Mouse (Mus musculus): ENCODE results near the gene Xrcc5.

The Xrcc5 gene

GRCm38 (mm10) chr1:72307317-72307798 lies at the start of gene Xrcc5:
TSS of gene Xrcc5 (plus strand) at chr1:72307421.
- DNase-seq (ENCODE audit: low spot score in 2 of 2), result peak; percentile 81 to 88

DNA sequence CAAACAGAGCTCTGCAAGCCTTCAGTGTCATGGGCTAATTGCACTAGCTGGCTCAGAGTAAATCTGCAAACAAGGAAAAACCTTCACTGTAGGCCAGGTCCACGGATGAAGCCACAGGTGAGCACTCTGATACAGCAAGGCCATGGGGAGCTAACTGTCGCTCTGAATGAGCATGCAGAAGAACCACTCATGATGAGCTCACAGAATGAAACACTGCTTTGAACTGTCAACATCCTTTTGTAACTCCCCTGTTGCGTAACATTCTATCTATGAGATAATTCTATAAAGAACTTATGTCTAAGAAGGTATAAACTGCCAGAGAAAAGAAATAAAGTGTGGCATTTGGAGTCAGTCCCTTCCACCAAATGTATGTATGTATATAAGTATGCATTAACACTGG lies 44.1 kb upstream of the Xrcc5 start:
- DNase-seq (ENCODE audit: low spot score in 2 of 2), result no peak

DNA sequence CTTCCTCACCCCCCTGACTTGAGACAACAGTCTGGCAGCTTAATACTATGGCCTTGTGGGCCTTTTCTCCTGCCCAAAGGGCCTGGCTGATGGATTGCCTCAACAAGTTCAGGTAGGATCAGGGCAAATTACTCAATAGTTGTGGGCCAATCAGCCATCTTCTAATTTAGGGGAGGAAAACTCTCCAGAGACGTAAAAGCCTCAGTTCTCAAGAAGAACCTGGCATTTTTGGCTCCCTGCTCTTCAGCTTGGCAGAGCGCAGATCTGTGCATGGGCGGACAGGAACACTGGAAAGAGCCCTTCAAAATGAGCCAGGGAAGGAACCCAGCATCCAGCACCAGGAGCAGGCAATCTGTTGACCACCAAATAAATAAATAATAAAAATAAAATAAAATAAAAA lies 29.1 kb upstream of the Xrcc5 start:
- no peak for DNase-seq (ENCODE audit: low spot score in 2 of 2)

DNA sequence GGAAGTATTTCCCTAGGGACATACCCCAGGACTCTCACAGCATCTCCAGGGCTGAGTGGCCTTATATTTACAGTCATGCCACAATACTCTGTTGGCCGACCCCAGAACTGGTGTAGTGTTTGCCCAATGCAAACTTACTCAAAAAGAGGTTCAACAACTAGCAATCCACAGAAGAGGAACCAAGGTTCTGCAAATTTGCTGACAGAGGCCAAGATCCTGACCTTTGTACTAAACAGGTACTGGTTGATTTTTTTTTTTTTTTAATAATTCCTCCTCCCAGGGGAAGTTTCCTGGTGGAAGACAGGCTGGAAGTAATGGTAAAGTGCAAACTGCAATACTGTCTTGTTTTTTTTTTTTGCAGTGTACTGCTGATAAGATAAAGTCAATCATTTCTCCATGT lies 24.6 kb upstream of the Xrcc5 start:
- DNase-seq (ENCODE audit: low spot score in 2 of 2), result no peak

- DNase-seq (ENCODE audit: low spot score in 2 of 2), result peak; percentile 88 to 91
Measured at GRCm38 (mm10) chr1:72283992-72284485, 23.2 kb upstream of the Xrcc5 start, which contains the start of the genes Pecr and Tmem169. TSS of gene Pecr (minus strand) at chr1:72284314. TSS of gene Tmem169 (plus strand) at chr1:72284369.

- no peak for DNase-seq (ENCODE audit: low spot score in 2 of 2)
Measured at GRCm38 (mm10) chr1:72284539-72284938, 22.7 kb upstream of the Xrcc5 start.

DNA sequence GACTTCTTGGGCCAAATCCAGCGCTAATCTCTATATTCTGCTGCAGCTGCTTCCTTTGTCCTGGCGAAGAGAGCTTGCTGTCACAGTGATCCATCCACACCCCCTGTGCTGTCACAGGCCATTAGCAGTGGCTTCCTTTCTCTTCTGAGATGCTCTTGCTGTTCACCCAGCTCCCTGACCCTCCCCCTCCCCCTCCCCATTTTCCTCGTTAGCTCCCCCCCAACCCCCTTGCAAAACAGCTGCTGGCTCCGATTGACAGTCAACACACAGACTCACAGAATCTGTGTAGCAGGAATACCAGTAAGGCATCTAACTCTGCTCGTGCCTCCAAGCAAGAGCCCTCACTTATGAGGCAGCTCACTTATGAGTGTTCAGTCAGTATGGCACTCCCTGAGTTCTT lies 20.3 kb upstream of the Xrcc5 start:
- no peak for DNase-seq (ENCODE audit: low spot score in 2 of 2)

- DNase-seq (ENCODE audit: low spot score in 2 of 2), result no peak
Measured at GRCm38 (mm10) chr1:72287893-72288292, 19.3 kb upstream of the Xrcc5 start.

DNA sequence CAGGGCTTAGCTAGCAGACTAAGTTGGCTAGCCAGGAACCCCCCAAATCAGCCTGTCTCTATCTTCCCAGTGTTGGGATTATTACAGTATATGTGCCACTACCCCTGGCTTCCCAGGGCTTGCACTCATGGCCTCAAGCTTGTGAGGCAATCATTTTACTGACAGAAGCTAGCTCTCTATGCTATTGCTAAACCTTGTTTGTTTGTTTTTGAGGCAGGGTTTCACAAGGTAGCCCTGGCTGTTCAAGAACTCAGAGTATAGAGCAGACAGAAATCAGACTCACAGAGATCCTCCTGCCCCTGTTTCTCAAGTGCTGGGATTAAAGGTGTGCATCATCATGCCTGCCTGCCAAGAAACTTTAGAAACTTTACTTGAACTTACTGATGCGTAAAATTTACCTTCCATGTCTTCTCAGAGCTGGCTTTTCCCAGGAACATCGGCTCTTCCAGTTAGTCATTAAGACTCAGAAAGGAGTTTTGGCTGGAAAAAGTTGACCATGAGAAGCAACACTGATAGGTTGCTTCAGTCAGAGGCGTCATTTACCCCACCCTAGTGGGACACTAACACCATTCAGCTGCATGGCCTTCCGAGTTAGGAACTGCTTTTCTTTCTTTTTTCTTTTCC lies 18.6 kb upstream of the Xrcc5 start:
- no peak for DNase-seq (ENCODE audit: low spot score in 2 of 2)

DNA sequence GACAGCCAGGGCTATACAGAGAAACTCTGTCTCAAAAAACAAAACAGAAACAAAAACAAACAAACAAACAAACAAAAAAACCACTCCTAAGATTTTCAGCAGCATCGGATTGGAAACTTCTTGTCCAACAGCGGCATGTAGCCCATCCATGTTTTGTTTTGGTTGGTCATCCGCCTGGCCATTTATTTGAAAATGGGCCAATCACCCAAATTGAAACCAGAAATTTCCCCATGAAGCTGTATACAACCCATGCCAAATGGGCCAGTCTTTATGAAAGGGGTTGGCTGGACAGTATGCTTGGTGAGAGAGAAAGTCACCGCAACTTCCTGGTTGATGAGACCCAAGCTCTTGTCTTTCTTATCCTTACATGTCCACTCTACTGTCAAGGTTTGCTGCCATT lies 16.3 kb upstream of the Xrcc5 start:
- DNase-seq (ENCODE audit: low spot score in 2 of 2), result no peak

DNA sequence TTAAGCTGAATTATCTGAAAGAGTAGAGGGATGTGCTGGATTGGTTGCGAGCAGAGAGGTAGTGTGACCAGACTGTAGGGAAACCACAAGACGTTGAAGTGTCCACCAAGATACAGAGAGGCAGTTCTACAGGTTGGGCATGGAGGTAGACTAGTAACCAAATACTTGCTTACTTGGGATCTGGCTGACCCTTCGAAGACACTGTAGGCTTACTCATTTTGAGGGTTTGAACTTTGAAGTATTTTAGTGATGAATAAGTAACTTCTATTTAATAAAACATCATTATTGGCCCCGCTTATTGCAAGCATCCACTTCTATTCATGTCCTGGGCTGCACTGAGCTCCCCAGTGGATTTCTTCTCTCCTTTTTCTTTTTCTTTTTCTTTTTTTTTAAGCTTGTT lies 15.8 kb upstream of the Xrcc5 start:
- no peak for DNase-seq (ENCODE audit: low spot score in 2 of 2)

- no peak for DNase-seq (ENCODE audit: low spot score in 2 of 2)
Measured at GRCm38 (mm10) chr1:72291925-72292324, 15.3 kb upstream of the Xrcc5 start.

DNA sequence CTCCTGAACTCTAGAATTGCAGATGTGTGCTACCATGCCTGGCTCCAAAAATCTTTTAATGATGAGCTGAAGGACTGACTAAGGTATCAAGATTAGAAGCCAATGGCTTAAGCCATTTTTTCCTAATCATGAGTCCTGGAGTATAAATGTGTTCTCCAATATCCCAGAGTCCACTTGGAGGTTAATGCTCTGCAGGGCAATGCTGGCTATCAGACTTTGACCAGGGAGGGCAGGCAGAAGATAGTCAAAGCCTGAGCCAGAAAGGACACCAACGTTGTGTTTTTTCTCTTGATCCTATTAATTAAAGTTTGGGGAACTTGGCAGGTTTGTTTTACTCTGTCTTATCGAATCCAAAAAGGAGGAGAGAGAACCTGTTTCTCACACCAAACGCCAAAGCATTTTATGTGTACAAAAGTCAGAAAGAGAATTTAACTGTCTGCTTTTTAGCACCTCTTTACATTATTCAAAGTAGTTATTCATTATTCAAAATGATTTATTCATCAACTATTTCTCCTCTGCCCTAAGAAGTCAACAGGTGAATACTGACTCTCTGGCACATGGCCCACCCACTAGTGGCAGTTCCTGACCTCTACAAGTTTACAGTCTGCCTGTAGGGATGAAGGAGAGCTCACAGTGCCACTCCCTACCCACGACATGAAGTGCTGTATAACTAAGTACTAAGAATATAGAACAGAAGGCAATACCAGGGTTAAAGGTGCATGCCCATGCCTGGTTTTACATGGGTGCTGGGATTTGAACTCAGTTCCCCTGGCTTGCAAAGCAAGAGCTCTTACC lies 13.2 kb upstream of the Xrcc5 start:
- DNase-seq (ENCODE audit: low spot score in 2 of 2), result no peak

DNA sequence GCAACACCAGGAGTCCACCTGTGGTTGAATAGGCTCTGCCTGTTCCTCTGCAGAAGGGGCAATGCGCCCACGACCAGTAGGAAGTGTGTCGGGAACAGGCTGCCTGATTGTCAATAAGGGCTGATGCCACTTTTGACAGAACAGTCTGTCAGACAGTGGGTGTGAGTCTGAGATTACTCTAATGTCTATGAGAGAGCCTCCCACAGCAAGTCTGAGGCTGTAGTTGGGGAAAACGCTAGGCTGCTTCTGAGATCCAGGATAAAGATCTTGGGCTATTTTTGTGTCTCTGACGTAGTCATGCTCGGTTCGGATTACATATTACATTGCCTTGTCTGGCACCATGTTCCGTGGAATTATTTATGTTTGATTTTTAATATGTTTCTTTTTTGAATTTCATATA lies 11.5 kb upstream of the Xrcc5 start:
- DNase-seq (ENCODE audit: low spot score in 2 of 2), result no peak

DNA sequence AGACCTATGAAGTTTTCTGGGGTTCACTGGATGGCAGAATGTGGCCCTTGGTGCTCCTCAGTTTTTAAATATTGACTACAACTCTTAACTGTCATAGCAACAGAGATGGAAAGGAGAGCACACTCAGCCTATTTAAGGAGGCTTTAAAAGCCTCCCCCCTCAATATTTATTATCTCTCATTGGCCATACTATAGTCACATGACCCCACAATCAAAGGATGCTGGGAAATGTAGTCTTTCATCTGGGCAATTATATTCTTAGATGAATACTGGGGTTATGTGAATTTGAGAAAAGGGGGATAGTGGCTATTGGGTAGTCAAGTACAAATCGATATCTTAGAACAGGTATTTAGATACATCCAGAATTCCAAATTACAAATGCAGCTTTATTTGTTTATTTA lies 5.4 kb upstream of the Xrcc5 start:
- no peak for DNase-seq (ENCODE audit: low spot score in 2 of 2)

DNA sequence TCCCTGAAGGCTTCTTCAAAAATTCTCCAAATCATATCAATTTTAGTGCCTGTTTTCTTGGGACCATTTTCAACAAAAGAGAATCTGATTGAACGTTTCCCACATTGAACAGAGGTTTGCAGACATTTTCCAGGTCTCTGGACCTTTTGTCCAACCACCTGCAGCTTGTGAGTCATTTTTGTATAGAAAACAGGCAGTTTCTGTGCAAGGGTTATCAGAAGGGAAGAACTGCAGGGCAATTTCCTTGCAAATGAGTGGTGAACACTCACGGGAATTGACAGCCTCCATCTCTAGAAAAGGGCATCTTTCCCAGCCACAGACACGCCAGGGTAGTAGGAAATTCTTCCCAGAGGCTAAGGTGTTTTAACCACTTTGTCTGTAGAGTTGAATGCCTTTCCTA lies 980 bp upstream of the Xrcc5 start:
- DNase-seq (ENCODE audit: low spot score in 2 of 2), result no peak

GRCm38 (mm10) chr1:72306679-72307181 lies 491 bp upstream of the Xrcc5 start:
- DNase-seq (ENCODE audit: low spot score in 2 of 2), result no peak

- no peak for DNase-seq (ENCODE audit: low spot score in 2 of 2)
Measured at GRCm38 (mm10) chr1:72308919-72309318, 1.7 kb downstream of the Xrcc5 start.

GRCm38 (mm10) chr1:72309744-72310424 lies 2.7 kb downstream of the Xrcc5 start:
- no peak for DNase-seq (ENCODE audit: low spot score in 2 of 2)

DNA sequence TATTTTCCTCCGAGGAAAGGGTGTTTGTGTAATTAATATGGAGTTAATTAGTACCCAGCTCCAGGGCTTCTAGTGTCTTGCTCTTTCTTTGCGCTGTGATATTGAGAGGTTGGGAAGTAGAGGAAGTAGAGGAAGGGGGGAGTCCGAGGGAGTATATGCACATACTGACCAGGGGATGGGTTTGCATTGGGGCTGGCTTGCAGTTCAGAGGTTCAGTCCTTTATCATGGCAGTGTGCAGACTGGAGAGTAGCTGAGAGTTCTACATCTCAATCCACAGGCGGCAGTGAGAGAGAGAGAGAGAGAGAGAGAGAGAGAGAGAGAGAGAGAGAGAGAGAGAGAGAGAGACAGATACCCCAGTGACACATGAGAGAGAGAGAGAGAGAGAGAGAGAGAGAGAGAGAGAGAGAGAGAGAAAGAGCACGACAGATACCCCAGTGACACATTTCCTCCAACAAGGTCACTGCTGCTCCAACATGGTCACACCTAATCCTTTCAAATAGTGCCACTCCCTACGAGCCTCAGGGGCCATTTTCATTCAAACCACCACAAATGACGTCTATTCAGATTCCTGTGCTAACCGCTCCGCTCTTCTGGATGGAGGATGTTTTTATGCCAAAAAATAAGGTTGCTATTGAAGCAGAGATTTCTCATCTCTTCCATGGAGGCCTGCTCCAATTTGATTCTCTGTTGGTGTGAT lies 5.6 kb downstream of the Xrcc5 start:
- DNase-seq (ENCODE audit: low spot score in 2 of 2), result no peak

DNA sequence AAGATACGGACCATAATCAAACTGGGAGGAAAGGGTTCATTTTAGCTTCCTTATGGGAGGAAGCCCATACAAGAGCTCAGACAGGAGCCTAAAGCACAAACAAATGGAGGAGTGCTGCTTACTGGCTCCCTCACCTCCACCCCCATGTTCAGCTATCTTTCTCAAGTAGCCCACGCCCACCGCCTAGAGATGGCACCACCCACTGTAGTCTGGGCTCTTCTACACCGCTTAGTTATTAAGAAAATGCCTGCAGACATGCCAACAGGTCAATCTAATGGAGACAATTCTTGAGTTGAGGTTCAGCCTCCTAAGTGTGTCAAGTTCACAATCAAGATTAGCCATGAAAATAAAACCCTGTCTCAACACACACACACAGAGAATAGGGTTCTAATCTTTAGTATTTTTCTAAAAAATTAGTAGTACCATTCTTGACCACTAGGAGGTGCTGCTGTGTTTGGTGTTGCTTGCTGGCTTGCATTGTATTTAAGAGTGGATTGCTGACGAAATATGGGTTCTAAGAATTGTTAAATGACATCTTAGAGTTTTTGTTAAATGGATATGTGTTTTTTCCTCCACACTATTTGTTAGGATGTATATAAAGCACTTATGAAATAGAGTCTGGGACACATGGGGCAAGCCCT lies 6.3 kb downstream of the Xrcc5 start:
- DNase-seq (ENCODE audit: low spot score in 2 of 2), result no peak
